Mouse (Mus musculus) heart, adult 2 months (tissue): ENCODE measurements around the gene Cubn.

Experiments
- CTCF ChIP-seq: fragments of 200-600 bp; IDR thresholded peaks from 2 replicates; pipeline ENCODE4 v1.8.1; 2022; ENCODE audit warnings: antibody characterized with exemption, mild to moderate bottlenecking, moderate library complexity
- EP300 ChIP-seq: fragments of 200-500 bp; IDR thresholded peaks from 2 replicates; pipeline ENCODE4 v1.6.1; 2011; ENCODE audit warnings: low read depth, low read length, control low read depth; ENCODE audit not compliant: insufficient read depth
- POLR2A ChIP-seq: fragments of 200-500 bp; IDR thresholded peaks from 2 replicates; pipeline ENCODE4 v1.6.1; 2011; ENCODE audit warnings: mild to moderate bottlenecking, low read depth, low read length, control low read depth; ENCODE audit not compliant: insufficient read depth

DNA sequence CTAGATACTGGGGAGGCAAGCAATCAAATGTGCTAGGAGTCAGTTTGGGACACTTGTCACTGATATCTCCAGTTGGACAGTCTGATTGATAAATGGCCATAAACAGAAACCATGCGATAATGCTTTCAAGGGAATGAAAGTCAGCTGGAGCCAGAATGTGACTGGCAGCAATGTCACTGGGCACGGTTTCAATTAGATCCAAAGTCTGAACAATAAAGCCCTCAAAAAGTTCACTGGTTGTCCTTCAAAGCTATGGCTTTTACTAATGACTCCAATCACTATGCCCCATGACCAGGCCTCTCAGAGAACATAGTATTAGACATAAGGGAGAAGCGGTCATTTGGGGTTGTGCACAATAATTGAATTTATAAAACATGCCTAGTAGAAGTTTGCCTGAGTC is 7.0 kb downstream of the Cubn start:
- no peak for TF ChIP-seq POLR2A
- TF ChIP-seq CTCF, result no peak
- no peak for TF ChIP-seq EP300
